ENCODE assay signal across 22 mouse cellular contexts in the genomic region with DNA sequence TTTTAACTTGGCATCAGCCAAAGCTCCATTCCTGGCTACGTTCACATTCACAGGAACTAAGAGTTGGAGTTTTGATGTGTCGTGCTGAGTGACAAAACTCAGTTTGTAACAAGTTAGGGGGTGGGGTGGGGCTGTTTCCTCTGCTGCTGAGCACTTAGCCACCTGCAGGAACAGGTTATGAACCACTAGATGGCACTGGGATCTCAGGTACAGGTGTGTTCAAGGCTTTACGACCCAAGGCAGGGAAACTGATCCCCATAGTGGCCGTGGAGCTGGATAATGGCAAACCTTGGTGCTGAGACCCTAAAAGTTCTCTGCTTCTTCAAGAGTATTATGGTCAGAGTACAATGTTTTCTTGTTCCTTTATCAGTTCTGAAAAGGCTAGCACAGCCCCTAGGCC. TPM values are rescaled to one million over a fixed set of nuclear protein-coding genes. Genes with fewer than 3 reads are reported as not detected.
DNase-seq lines count a peak whose midpoint lies in the region; ATAC-seq and TF ChIP-seq lines count a peak whose summit lies in the region.
"Had no signal": no experiment of that assay in that cellular context is flagged by ENCODE, and none has a peak within 500 bp of the region (broad histone marks: within the 10 kb centered on the region; RNA-seq: fewer than 3 reads in every experiment).

No protein-coding gene starts in this region.

- no peak overlapping the region for H3K4me3 ChIP-seq in intestine, postnatal 0 days (ENCODE audit: low read depth, low read length)
- H3K4me3 ChIP-seq in intestine, embryonic 15.5 days (replicated peaks): no peak overlapping the region
- H3K4me3 ChIP-seq in lung, embryonic 14.5 days (ENCODE audit: low read depth, low read length): no peak overlapping the region
- no peak overlapping the region for H3K4me3 ChIP-seq in ES-Bruce4 (ENCODE audit: low read depth, low read length)
- no peak overlapping the region for H3K4me3 ChIP-seq in embryonic facial prominence, embryonic 14.5 days (ENCODE audit: low read depth, low read length)
- H3K4me3 ChIP-seq: embryonic facial prominence, embryonic 15.5 days; forebrain, embryonic 10.5 days; heart, embryonic 10.5 days; hindbrain, embryonic 10.5 days; limb, embryonic 13.5 days; midbrain, embryonic 13.5 days; myocyte had no signal

- no peaks in the 10 kb centered on the region for H3K36me3 ChIP-seq in intestine, postnatal 0 days (ENCODE audit: control insufficient read depth, insufficient read depth)
- no peaks in the 10 kb centered on the region for H3K36me3 ChIP-seq in intestine, embryonic 15.5 days
- H3K36me3 ChIP-seq in lung, embryonic 14.5 days (ENCODE audit: insufficient read depth): no peaks in the 10 kb centered on the region
- H3K36me3 ChIP-seq in ES-Bruce4 (ENCODE audit: control insufficient read depth, insufficient read depth, low read length, poor library complexity, severe bottlenecking): no peaks in the 10 kb centered on the region
- H3K36me3 ChIP-seq in embryonic facial prominence, embryonic 14.5 days (ENCODE audit: control insufficient read depth, insufficient read depth, low read length): no peaks in the 10 kb centered on the region
- H3K36me3 ChIP-seq: embryonic facial prominence, embryonic 15.5 days; forebrain, embryonic 10.5 days; heart, embryonic 10.5 days; hindbrain, embryonic 10.5 days; limb, embryonic 13.5 days; midbrain, embryonic 13.5 days had no signal

- no peak overlapping the region for H3K27ac ChIP-seq in intestine, postnatal 0 days (ENCODE audit: low read depth, low read length)
- no peak overlapping the region for H3K27ac ChIP-seq in intestine, embryonic 15.5 days
- no peak overlapping the region for H3K27ac ChIP-seq in lung, embryonic 14.5 days (ENCODE audit: low read depth)
- no peak overlapping the region for H3K27ac ChIP-seq in ES-Bruce4 (ENCODE audit: insufficient read depth, low read length)
- no peak overlapping the region for H3K27ac ChIP-seq in embryonic facial prominence, embryonic 14.5 days (replicated peaks; ENCODE audit: low read depth, low read length)
- H3K27ac ChIP-seq: embryonic facial prominence, embryonic 15.5 days; forebrain, embryonic 10.5 days; heart, embryonic 10.5 days; hindbrain, embryonic 10.5 days; limb, embryonic 13.5 days; midbrain, embryonic 13.5 days had no signal

- no peak overlapping the region for H3K4me2 ChIP-seq in intestine, postnatal 0 days (replicated peaks; ENCODE audit: low read depth)
- H3K4me2 ChIP-seq in intestine, embryonic 15.5 days (replicated peaks): no peak overlapping the region
- H3K4me2 ChIP-seq in lung, embryonic 14.5 days: no peak overlapping the region
- H3K4me2 ChIP-seq in embryonic facial prominence, embryonic 14.5 days (ENCODE audit: low read depth, low read length): no peak overlapping the region
- H3K4me2 ChIP-seq: embryonic facial prominence, embryonic 15.5 days; limb, embryonic 13.5 days; midbrain, embryonic 13.5 days had no signal

- 29% methylated on average over 4 of the region's 4 CpGs for WGBS in intestine, postnatal 0 days
- WGBS in intestine, embryonic 15.5 days: 51% methylated on average over 4 of the region's 4 CpGs
- WGBS in lung, embryonic 14.5 days: 35% methylated on average over 4 of the region's 4 CpGs
- WGBS in embryonic facial prominence, embryonic 14.5 days: 57% methylated on average over 4 of the region's 4 CpGs

- no peaks in the 10 kb centered on the region for H3K27me3 ChIP-seq in intestine, postnatal 0 days (replicated peaks; ENCODE audit: control insufficient read depth, insufficient read depth, low read length)
- no peaks in the 10 kb centered on the region for H3K27me3 ChIP-seq in intestine, embryonic 15.5 days (replicated peaks)
- H3K27me3 ChIP-seq in lung, embryonic 14.5 days (ENCODE audit: insufficient read depth, low read length): peaks cover 3% of the 10 kb centered on the region; the same call in 1 of the 2 replicates
- H3K27me3 ChIP-seq in ES-Bruce4 (ENCODE audit: control insufficient read depth, insufficient read depth, low read length, poor library complexity, severe bottlenecking): no peaks in the 10 kb centered on the region
- 0 out of 2 replicates have a peak, but pooled peaks cover 3% of the 10 kb centered on the region for H3K27me3 ChIP-seq in embryonic facial prominence, embryonic 14.5 days (replicated peaks; ENCODE audit: control insufficient read depth, insufficient read depth, low read length)
- H3K27me3 ChIP-seq: midbrain, embryonic 13.5 days had no signal

- no peak for ATAC-seq in intestine, postnatal 0 days
- ATAC-seq in intestine, embryonic 15.5 days: no peak
- ATAC-seq in lung, embryonic 14.5 days (ENCODE audit: insufficient read depth): no peak
- ATAC-seq in embryonic facial prominence, embryonic 14.5 days (ENCODE audit: low read depth): no peak
- no peak for ATAC-seq in granulocyte monocyte progenitor cell, adult 5-6 weeks (replicated peaks; ENCODE audit: poor library complexity, severe bottlenecking)
- ATAC-seq: midbrain, embryonic 13.5 days had no signal

- peak; percentile 78 for TF ChIP-seq CTCF in intestine, postnatal 0 days (IDR thresholded peaks at IDR 0.05; ENCODE audit: low read depth)
- TF ChIP-seq CTCF in lung, embryonic 14.5 days (IDR thresholded peaks at IDR 0.05; ENCODE audit: low read depth): peak; percentile 69
- TF ChIP-seq CTCF in ES-Bruce4 (IDR thresholded peaks at IDR 0.05; ENCODE audit: low read depth, low read length): peak; percentile 60

- no peak for TF ChIP-seq POLR2A in ES-Bruce4 (IDR thresholded peaks at IDR 0.05; ENCODE audit: insufficient read depth, low read length)

- H3K9me3 ChIP-seq in intestine, postnatal 0 days (ENCODE audit: control insufficient read depth): no peaks in the 10 kb centered on the region
- no peaks in the 10 kb centered on the region for H3K9me3 ChIP-seq in intestine, embryonic 15.5 days
- no peaks in the 10 kb centered on the region for H3K9me3 ChIP-seq in lung, embryonic 14.5 days (ENCODE audit: low read depth, low read length)
- no peaks in the 10 kb centered on the region for H3K9me3 ChIP-seq in ES-Bruce4 (replicated peaks; ENCODE audit: control insufficient read depth, insufficient read depth, low read length, poor library complexity, severe bottlenecking)
- H3K9me3 ChIP-seq in embryonic facial prominence, embryonic 14.5 days (ENCODE audit: control insufficient read depth, low read length): no peaks in the 10 kb centered on the region
- H3K9me3 ChIP-seq: embryonic facial prominence, embryonic 15.5 days; forebrain, embryonic 10.5 days; heart, embryonic 10.5 days; hindbrain, embryonic 10.5 days; limb, embryonic 13.5 days; midbrain, embryonic 13.5 days had no signal

- peak; percentile 19 for DNase-seq in lung, embryonic 14.5 days
- no peak for DNase-seq in lung, postnatal 14 days
- peak; percentile 52 for DNase-seq in embryonic facial prominence, embryonic 14.5 days (ENCODE audit: low spot score)
- DNase-seq in frontal cortex, adult 2 months (ENCODE audit: extremely low spot score in 1 of 2, low spot score in 1 of 2): no peak
- DNase-seq: adrenal gland, postnatal 25 days; cerebellum, adult 8-10 months; gastrocnemius, postnatal 25 days; layer of hippocampus, postnatal 36 days; spleen, adult 18-20 months had no signal

- H3K4me1 ChIP-seq in intestine, postnatal 0 days (replicated peaks; ENCODE audit: control insufficient read depth, insufficient read depth, low read length): peaks cover 4% of the 10 kb centered on the region; the same call in 1 of the 2 replicates
- H3K4me1 ChIP-seq in intestine, embryonic 15.5 days (replicated peaks): peaks cover 15% of the 10 kb centered on the region; the same call in 1 of the 2 replicates
- peaks cover 7% of the 10 kb centered on the region for H3K4me1 ChIP-seq in lung, embryonic 14.5 days (ENCODE audit: insufficient read depth)
- H3K4me1 ChIP-seq in ES-Bruce4 (ENCODE audit: control insufficient read depth, insufficient read depth, low read length): no peaks in the 10 kb centered on the region
- peaks cover 15% of the 10 kb centered on the region for H3K4me1 ChIP-seq in embryonic facial prominence, embryonic 14.5 days (ENCODE audit: control insufficient read depth, insufficient read depth, low read length)
- H3K4me1 ChIP-seq: midbrain, embryonic 13.5 days had no signal

- no peak overlapping the region for H3K9ac ChIP-seq in intestine, postnatal 0 days (ENCODE audit: low read depth, low read length)
- no peak overlapping the region for H3K9ac ChIP-seq in intestine, embryonic 15.5 days
- no peak overlapping the region for H3K9ac ChIP-seq in lung, embryonic 14.5 days
- H3K9ac ChIP-seq in ES-Bruce4 (ENCODE audit: low read depth, poor library complexity, severe bottlenecking): no peak overlapping the region
- no peak overlapping the region for H3K9ac ChIP-seq in embryonic facial prominence, embryonic 14.5 days (ENCODE audit: low read depth, low read length)
- H3K9ac ChIP-seq: embryonic facial prominence, embryonic 15.5 days; limb, embryonic 13.5 days; midbrain, embryonic 13.5 days had no signal

- no peak for TF ChIP-seq EP300 in ES-Bruce4 (IDR thresholded peaks at IDR 0.05; ENCODE audit: insufficient read depth, low read depth, low read length)

RNA-seq across cellular contexts. Expression of a gene that starts 29.6 kb away (rescaled TPM):
- polyA plus RNA-seq in intestine, postnatal 0 days (2015; fragmentation: Nextera tagmentation; extraction: Ambion mirVana): 6.2 and 7.8 TPM in 2 replicates
- polyA plus RNA-seq in intestine, embryonic 15.5 days (2015; fragmentation: Nextera tagmentation; extraction: Ambion mirVana): 5.7 and 6.1 TPM in 2 replicates
- 4.2 and 7.5 TPM in 2 replicates for polyA plus RNA-seq in lung, embryonic 14.5 days (2014; fragmentation: Nextera tagmentation; extraction: Ambion mirVana)
- 15.8 and 18.2 TPM in 2 replicates for polyA plus RNA-seq in ES-Bruce4 (2011; ENCODE audit: insufficient read depth, insufficient read length, low read depth, missing spikeins)
- polyA plus RNA-seq in embryonic facial prominence, embryonic 14.5 days (2014; fragmentation: Nextera tagmentation; extraction: Ambion mirVana): 3.4 and 4.4 TPM in 2 replicates
- 45.3 and 50.2 TPM in 2 replicates for polyA plus RNA-seq in frontal cortex, adult 2 months (2012; rRNA removed)
- total RNA-seq in granulocyte monocyte progenitor cell, adult 5-6 weeks (2014; fragmentation: Nextera tagmentation): not detected in 2 replicates
- total RNA-seq in granulocyte monocyte progenitor cell, adult 5-6 weeks (2017): not detected in 2 replicates
- total RNA-seq: common myeloid progenitor, adult 5-6 weeks; megakaryocyte, adult 5-6 weeks had no signal

RNA-seq across cellular contexts. Expression of a gene that starts 45.6 kb away (rescaled TPM):
- 62.7 and 63.4 TPM in 2 replicates for polyA plus RNA-seq in intestine, postnatal 0 days (2015; fragmentation: Nextera tagmentation; extraction: Ambion mirVana)
- 122 and 132 TPM in 2 replicates for polyA plus RNA-seq in intestine, embryonic 15.5 days (2015; fragmentation: Nextera tagmentation; extraction: Ambion mirVana)
- polyA plus RNA-seq in lung, embryonic 14.5 days (2014; fragmentation: Nextera tagmentation; extraction: Ambion mirVana): 78.5 and 92.5 TPM in 2 replicates
- 0.55 and 1.2 TPM in 2 replicates for polyA plus RNA-seq in ES-Bruce4 (2011; ENCODE audit: insufficient read depth, insufficient read length, low read depth, missing spikeins)
- polyA plus RNA-seq in embryonic facial prominence, embryonic 14.5 days (2014; fragmentation: Nextera tagmentation; extraction: Ambion mirVana): 207 and 229 TPM in 2 replicates
- 14.2 and 18.9 TPM in 2 replicates for polyA plus RNA-seq in frontal cortex, adult 2 months (2012; rRNA removed)
- not detected in 2 replicates for total RNA-seq in granulocyte monocyte progenitor cell, adult 5-6 weeks (2014; fragmentation: Nextera tagmentation)
- not detected in 2 replicates for total RNA-seq in granulocyte monocyte progenitor cell, adult 5-6 weeks (2017)
- total RNA-seq: common myeloid progenitor, adult 5-6 weeks; megakaryocyte, adult 5-6 weeks had no signal

Comparison
In these comparisons a context has a peak if more than half of its experiments do, and no peak if none do; other contexts are left out.
1. DNase-seq: peak in lung, embryonic 14.5 days (single experiment) and embryonic facial prominence, embryonic 14.5 days (single experiment); none in lung, postnatal 14 days (single experiment) and frontal cortex, adult 2 months (0 of 2).
2. Peak in every context shown above with its lines, with median percentiles within 50 percentile points of each other: CTCF ChIP-seq.